Mouse (Mus musculus) liver, embryonic 12.5 days (tissue): ENCODE measurements around the gene Palld. TPM values are rescaled to one million over a fixed set of nuclear protein-coding genes. Genes with fewer than 3 reads are reported as not detected.

Experiments used
- ATAC-seq: fragments of 200-750 bp; cut with Nextera tagmentation; 2 replicates; pipeline ENCODE4 v1.8.0; 2017; ENCODE audit warnings: moderate number of reproducible peaks, mild to moderate bottlenecking, moderate library complexity
- H3K27ac ChIP-seq: fragments of 300-500 bp; sonication (generic); 2 replicates; pipeline ENCODE4 v1.5.1; 2016; ENCODE audit warnings: mild to moderate bottlenecking
- H3K27me3 ChIP-seq: fragments of 300-500 bp; sonication (generic); replicated peaks from 2 replicates; pipeline ENCODE4 v1.6.1; 2016; ENCODE audit warnings: mild to moderate bottlenecking, moderate library complexity
- H3K36me3 ChIP-seq: fragments of 300-500 bp; sonication (generic); 2 replicates; pipeline ENCODE4 v1.6.1; 2016; ENCODE audit warnings: mild to moderate bottlenecking, moderate library complexity
- H3K4me1 ChIP-seq: fragments of 300-500 bp; sonication (generic); 2 replicates; pipeline ENCODE4 v1.6.1; 2016
- H3K4me2 ChIP-seq: fragments of 300-500 bp; sonication (generic); 2 replicates; pipeline ENCODE4 v1.6.1; 2016; ENCODE audit warnings: mild to moderate bottlenecking, moderate library complexity
- H3K4me3 ChIP-seq: fragments of 300-500 bp; sonication (generic); 2 replicates; pipeline ENCODE4 v1.5.1; 2016; ENCODE audit warnings: mild to moderate bottlenecking, moderate library complexity
- H3K9ac ChIP-seq: fragments of 300-500 bp; sonication (generic); 2 replicates; pipeline ENCODE4 v1.6.1; 2016; ENCODE audit warnings: mild to moderate bottlenecking, moderate library complexity
- H3K9me3 ChIP-seq: fragments of 300-500 bp; sonication (generic); replicated peaks from 2 replicates; pipeline ENCODE4 v1.6.1; 2016; ENCODE audit warnings: mild to moderate bottlenecking, moderate library complexity
- WGBS: fragments of 180-500 bp; shearing (Covaris S2); methylation state at CpG from one replicate; pipeline ENCODE4 v1.1.7; 2016; ENCODE audit not compliant: insufficient replicate concordance; 5-methylcytosine and 5-hydroxymethylcytosine counted together
- polyA plus RNA-seq: library from polyadenylated mRNA; unstranded; fragments of >200 nt; fragmentation: Nextera tagmentation; extraction: Ambion mirVana; gene quantifications from 2 replicates; pipeline ENCODE4 v1.2.1, GENCODE M21; 2016

The Palld gene
- polyA plus RNA-seq, 1 experiment from 2014 or later, result 8.4 TPM

DNA sequence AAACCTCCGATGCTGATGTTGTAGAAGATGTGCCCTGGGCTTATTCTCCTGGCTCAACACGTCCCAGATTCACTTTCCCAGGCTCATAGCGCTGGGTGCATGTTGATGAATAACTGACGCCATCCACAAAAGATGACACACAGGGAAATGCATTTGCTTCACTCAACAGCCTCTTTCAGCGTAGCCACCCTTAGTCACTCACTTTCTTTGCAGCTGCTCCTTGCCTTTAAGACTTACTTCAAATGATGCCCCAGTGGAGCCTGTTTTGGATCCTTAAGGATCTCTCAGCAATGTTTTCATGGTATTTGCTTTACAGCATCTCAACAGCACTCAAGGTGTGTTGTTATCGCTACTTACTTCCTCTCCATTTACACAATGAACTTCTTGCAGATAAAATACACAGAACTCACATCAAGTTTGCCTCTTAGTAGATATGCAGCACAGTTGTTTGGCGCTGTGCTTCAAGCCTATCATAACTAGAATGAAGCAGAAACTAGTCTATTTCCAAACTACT is 105.9 kb downstream of the Palld start:
- ATAC-seq, result no peak
- Histone ChIP-seq H3K4me1 (no peaks in the 10 kb centered on the region), H3K9me3 (no peaks in the 10 kb centered on the region), H3K27ac (no peak overlapping the region), H3K4me3 (no peak overlapping the region), H3K36me3 (no peaks in the 10 kb centered on the region), H3K9ac (no peak overlapping the region), H3K27me3 (no peaks in the 10 kb centered on the region), H3K4me2 (no peak overlapping the region)
- 79% methylated on average over 7 of the region's 7 CpGs for WGBS

DNA sequence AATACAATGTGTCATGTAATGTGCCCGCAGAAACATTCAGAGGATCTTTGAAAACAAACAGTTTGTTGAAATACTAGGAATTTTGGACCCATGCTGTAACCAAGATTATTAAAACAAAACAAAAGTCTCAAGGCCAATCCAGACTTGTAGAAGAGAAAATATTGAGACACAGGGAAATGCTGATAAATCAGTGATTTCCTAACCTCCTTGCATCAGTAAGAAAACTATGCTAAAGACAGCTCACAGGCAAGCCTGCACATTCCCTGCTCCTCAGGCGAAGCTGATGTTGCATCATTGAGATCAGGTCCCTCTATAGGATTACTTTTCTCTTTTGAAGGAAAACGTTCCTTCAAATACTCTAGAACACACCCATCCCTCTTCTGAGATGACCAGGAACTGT is 112.5 kb downstream of the Palld start:
- H3K4me3 ChIP-seq, result no peak overlapping the region
- ATAC-seq, result no peak
- H3K4me2 ChIP-seq, result no peak overlapping the region
- no peaks in the 10 kb centered on the region for H3K9me3 ChIP-seq
- H3K27ac ChIP-seq, result no peak overlapping the region
- H3K27me3 ChIP-seq, result no peaks in the 10 kb centered on the region
- H3K4me1 ChIP-seq, result no peaks in the 10 kb centered on the region
- no peaks in the 10 kb centered on the region for H3K36me3 ChIP-seq
- 53% methylated on average over 3 of the region's 3 CpGs for WGBS
- no peak overlapping the region for H3K9ac ChIP-seq

DNA sequence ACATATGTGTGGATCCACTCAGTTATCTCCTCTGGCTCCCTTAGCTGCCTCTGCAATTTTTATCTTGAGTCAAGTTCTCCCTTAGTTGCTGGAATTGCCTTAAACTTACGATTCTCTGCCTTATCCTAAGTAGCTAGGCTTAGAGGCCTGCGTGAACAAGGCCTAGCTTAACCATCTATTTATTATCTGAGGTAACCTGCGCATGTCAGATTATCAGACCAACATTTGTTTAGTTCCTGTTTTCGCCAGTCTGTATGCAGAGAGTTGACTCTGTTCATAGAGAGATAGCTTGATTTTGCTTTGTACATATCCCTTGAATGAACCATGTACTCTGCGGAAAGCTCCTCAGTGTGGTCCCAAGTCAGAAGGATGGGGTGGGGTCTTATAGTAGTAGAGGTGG is 113.2 kb downstream of the Palld start:
- ATAC-seq, result no peak
- 35% methylated on average over 5 of the region's 5 CpGs for WGBS
- Histone ChIP-seq H3K36me3 (no peaks in the 10 kb centered on the region), H3K9ac (no peak overlapping the region), H3K27ac (no peak overlapping the region), H3K4me3 (no peak overlapping the region), H3K4me2 (no peak overlapping the region), H3K9me3 (no peaks in the 10 kb centered on the region), H3K27me3 (no peaks in the 10 kb centered on the region), H3K4me1 (no peaks in the 10 kb centered on the region)

DNA sequence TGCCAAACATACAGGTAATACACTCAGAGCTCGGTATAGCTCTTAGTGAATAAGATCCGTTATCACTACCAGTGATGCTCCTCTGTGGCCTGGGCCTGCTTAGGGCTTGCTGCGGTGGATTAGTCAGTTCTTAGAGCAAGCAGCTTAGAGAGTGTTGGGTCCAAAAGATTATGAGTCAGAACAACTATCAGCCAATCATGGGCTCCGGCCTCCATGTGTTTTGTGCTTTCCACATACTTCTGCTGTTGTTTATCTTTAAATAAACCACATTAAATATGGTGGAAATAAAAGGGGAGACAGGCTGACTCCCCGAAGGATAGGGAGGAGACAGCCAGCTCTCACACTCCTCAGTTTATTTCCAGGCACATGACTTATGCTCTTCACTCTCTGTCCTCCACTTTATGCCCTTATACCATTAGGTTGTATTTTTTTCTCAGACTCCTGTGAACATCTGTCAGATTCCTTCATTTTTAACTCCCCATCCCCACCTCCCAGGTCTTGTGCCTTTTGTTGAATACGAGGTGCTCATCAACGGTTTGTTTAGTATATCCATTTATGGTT is 119.5 kb downstream of the Palld start:
- Histone ChIP-seq H3K36me3 (no peaks in the 10 kb centered on the region), H3K4me3 (no peak overlapping the region), H3K4me1 (no peaks in the 10 kb centered on the region), H3K9ac (no peak overlapping the region), H3K9me3 (no peaks in the 10 kb centered on the region), H3K4me2 (no peak overlapping the region), H3K27ac (no peak overlapping the region), H3K27me3 (no peaks in the 10 kb centered on the region)
- 76% methylated on average over 7 of the region's 7 CpGs for WGBS
- no peak for ATAC-seq

DNA sequence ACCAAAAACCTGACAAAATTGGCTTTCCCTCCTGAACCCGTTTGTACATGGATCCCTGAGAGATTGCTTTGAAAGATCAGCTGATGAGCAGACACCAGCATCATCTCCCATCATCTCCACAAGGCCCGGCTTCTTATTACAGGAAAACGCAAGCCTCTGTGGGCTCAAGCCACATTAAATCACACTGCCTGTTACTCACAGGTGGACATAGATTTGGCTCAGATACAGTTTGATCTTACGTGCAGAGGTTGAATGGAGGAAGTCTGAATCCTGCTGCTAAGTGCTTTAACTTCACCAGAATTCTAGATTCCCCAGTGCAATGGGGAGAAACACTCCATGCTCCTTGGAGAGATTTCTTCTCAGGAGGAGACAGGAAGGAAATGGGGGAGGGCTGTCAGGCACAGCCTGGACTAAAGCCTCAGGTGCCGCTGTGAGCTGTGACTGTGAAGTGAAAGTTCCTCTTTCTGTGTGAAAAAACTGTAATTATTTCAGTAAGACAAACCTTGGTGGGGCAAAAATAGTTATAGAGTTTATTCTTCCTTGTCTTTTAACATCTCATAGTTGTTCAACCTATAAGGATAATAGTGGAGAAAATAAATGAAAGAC is 121.7 kb downstream of the Palld start:
- H3K27me3 ChIP-seq, result no peaks in the 10 kb centered on the region
- no peaks in the 10 kb centered on the region for H3K4me1 ChIP-seq
- H3K36me3 ChIP-seq, result no peaks in the 10 kb centered on the region
- H3K9me3 ChIP-seq, result no peaks in the 10 kb centered on the region
- no peak for ATAC-seq
- no peak overlapping the region for H3K9ac ChIP-seq
- H3K27ac ChIP-seq, result no peak overlapping the region
- no peak overlapping the region for H3K4me2 ChIP-seq
- no peak overlapping the region for H3K4me3 ChIP-seq
- WGBS, result 24% methylated on average over 5 of the region's 5 CpGs

DNA sequence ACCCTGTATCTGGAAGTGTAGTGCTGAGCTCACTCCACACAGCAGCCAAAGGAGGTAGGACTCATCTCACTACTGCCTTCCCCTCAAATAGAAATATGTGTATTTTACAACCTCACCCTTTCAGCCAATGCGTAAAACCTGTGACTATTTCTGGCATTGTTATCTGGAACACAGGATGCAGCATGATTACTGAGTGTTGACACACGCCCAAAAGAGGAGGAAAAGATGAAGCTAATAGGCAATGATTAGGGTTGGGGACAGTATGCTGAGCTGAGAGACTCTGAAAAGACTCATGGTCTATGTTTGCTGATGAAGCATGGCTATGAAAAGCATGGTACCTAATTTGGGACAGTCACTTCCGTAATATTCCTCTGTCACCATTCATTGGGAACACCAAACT is 124.3 kb downstream of the Palld start:
- no peaks in the 10 kb centered on the region for H3K36me3 ChIP-seq
- H3K4me3 ChIP-seq, result no peak overlapping the region
- H3K4me2 ChIP-seq, result no peak overlapping the region
- WGBS, result 29% methylated on average over 3 of the region's 3 CpGs
- H3K27me3 ChIP-seq, result no peaks in the 10 kb centered on the region
- no peaks in the 10 kb centered on the region for H3K9me3 ChIP-seq
- H3K4me1 ChIP-seq, result no peaks in the 10 kb centered on the region
- no peak for ATAC-seq
- H3K27ac ChIP-seq, result no peak overlapping the region
- H3K9ac ChIP-seq, result no peak overlapping the region

DNA sequence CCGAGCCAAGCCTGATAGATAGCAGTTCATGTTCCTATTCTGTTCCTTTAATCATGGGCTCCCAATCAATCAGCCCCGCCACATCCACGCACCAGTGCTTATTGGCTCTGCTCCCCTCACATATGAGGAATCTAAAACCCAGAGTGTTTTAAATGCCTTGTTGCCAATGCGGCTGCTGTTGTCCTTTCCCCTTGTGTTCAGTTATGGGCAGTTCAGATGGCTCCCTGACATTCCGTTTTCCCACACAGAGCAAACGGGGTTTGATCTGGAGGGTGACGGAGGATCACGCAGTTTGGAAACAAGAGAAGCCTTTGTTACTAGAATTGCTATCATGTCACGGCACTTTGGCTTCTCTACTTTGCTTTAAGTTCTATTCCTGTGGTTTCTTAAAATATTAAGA is 125.9 kb downstream of the Palld start:
- 72% methylated on average over 9 of the region's 9 CpGs for WGBS
- no peaks in the 10 kb centered on the region for H3K36me3 ChIP-seq
- no peaks in the 10 kb centered on the region for H3K27me3 ChIP-seq
- H3K27ac ChIP-seq, result no peak overlapping the region
- H3K4me2 ChIP-seq, result no peak overlapping the region
- H3K4me1 ChIP-seq, result no peaks in the 10 kb centered on the region
- no peak for ATAC-seq
- H3K4me3 ChIP-seq, result no peak overlapping the region
- H3K9ac ChIP-seq, result no peak overlapping the region
- H3K9me3 ChIP-seq, result no peaks in the 10 kb centered on the region

DNA sequence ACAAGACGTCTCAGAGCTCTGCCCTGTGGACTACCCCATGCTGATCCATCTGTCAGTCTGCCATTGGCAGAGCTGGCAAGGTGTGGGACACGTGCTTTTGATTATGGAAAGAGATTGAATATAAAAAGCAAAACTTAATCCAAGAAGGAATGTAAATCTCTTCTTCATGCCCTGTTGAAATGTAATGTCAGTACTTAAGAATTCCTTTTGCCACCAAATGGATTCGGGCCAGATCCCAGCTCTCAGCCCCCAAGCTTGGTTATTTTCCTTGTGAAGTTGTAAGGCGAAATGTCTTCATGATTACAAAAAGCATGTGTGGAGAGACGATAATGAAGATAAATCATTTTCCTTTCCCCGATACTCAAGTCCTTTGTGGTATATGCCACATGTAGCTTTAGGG is 126.6 kb downstream of the Palld start:
- no peaks in the 10 kb centered on the region for H3K9me3 ChIP-seq
- no peak for ATAC-seq
- WGBS, result 58% methylated on average over 6 of the region's 6 CpGs

DNA sequence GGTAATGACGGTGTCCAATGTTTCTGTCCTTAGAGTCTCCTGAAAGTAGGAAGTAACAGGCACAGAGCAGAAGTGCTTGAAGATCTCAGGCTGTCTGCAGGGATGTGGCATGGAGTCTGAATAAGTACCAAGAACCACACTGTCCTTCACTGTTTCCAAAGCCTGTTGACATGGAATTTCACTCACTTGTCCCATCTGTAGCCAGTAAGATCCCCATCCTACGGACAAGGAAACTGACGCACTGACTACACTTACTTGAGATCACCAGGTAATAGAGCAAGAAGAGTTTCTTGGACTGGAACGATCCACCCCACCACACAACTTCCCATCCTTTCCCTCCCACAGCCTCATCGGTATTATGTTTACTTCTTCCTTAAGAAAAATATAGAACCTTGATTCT is 128.3 kb downstream of the Palld start:
- no peak overlapping the region for H3K27ac ChIP-seq
- H3K4me1 ChIP-seq, result no peaks in the 10 kb centered on the region
- no peaks in the 10 kb centered on the region for H3K36me3 ChIP-seq
- 75% methylated on average over 5 of the region's 5 CpGs for WGBS
- H3K27me3 ChIP-seq, result no peaks in the 10 kb centered on the region
- H3K4me3 ChIP-seq, result no peak overlapping the region
- H3K4me2 ChIP-seq, result no peak overlapping the region
- no peak overlapping the region for H3K9ac ChIP-seq
- H3K9me3 ChIP-seq, result no peaks in the 10 kb centered on the region
- no peak for ATAC-seq

More for the DNA sequence above, 126.6 kb downstream of the Palld start:
- H3K9ac ChIP-seq, result no peak overlapping the region
- H3K4me3 ChIP-seq, result no peak overlapping the region
- no peak overlapping the region for H3K27ac ChIP-seq
- H3K36me3 ChIP-seq, result no peaks in the 10 kb centered on the region
- no peak overlapping the region for H3K4me2 ChIP-seq
- H3K27me3 ChIP-seq, result no peaks in the 10 kb centered on the region
- no peaks in the 10 kb centered on the region for H3K4me1 ChIP-seq

DNA sequence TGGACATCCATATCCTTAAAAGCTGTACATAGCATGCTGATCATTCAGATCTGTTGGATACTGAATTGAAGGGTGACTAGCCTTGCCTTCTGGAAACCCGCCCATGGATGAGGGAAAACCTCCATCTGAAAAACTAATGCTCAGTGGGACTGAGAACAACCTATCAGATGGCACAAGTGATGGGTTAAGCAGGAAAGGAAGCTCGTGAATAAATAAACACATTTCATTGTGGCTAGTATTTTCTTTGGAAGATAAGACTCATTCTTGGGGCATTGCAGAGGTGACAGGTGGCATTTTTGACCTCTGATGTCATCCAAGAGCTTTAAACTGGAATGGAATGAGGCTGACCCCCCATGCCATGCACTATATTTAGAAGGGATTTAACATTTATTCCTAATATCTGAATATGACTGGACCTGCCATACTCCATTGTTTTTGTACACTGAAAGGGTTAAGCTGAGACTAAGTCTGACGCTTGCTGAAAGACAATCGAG is 128.8 kb downstream of the Palld start:
- Histone ChIP-seq H3K4me3 (no peak overlapping the region), H3K9me3 (no peaks in the 10 kb centered on the region), H3K27me3 (no peaks in the 10 kb centered on the region), H3K9ac (no peak overlapping the region), H3K4me1 (no peaks in the 10 kb centered on the region), H3K36me3 (no peaks in the 10 kb centered on the region), H3K27ac (no peak overlapping the region), H3K4me2 (no peak overlapping the region)
- WGBS, result 46% methylated on average over 4 of the region's 4 CpGs
- ATAC-seq, result no peak

DNA sequence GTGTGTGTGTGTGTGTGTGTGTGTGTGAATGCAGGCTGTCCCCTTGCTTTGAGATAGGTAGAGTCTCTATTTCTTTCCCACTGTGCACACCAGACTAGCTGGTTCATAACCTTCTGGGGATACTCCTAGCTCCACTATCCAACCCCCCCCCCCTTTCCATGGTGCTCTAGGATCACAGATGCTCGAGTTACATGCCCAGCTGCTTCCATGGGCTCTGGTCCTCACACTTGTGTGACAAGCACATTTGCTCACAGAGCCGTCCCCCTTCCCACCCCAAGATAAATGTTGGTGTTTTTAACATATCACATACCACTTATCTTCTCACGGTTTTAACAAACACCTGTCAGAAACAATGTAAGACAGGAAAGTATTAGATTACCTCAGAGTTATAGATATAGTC is 131.2 kb downstream of the Palld start:
- Histone ChIP-seq H3K4me3 (no peak overlapping the region), H3K9me3 (no peaks in the 10 kb centered on the region), H3K4me2 (no peak overlapping the region), H3K27me3 (no peaks in the 10 kb centered on the region), H3K27ac (no peak overlapping the region), H3K4me1 (no peaks in the 10 kb centered on the region), H3K36me3 (no peaks in the 10 kb centered on the region), H3K9ac (no peak overlapping the region)
- 44% methylated on average over 3 of the region's 3 CpGs for WGBS
- ATAC-seq, result no peak

DNA sequence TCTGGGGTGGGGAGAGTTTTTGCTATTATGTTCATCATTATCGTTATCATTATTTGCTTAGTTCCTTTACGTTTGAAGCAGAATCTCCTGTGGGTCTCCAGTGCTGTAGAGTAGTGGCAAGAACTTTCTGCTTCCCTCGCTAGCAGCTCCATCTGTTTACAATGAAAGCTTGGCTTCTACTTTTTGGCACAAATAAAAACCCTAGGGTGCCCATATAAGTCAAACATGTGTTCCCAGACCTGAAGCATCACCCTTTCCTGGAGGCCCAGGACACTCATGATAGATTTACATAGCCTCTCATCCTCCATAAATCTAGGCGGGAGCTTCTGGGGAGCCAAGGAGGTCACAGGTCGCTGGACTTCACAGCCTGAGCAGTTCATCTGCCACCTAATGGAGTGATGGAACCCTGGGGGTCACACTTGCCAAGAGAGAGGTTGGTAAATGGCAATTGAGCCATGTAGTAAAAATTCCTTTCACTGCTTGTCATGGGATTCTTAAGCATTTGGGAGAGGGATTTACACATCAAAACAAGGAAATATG is 133.1 kb downstream of the Palld start:
- H3K9ac ChIP-seq, result no peak overlapping the region
- no peaks in the 10 kb centered on the region for H3K36me3 ChIP-seq
- no peaks in the 10 kb centered on the region for H3K9me3 ChIP-seq
- WGBS, result 55% methylated on average over 5 of the region's 5 CpGs
- no peak overlapping the region for H3K27ac ChIP-seq
- ATAC-seq, result no peak
- no peak overlapping the region for H3K4me3 ChIP-seq
- no peak overlapping the region for H3K4me2 ChIP-seq
- H3K27me3 ChIP-seq, result no peaks in the 10 kb centered on the region
- no peaks in the 10 kb centered on the region for H3K4me1 ChIP-seq
